Mouse (Mus musculus) spleen, adult 2 months (tissue): ENCODE measurements at regions not wholly inside any gene's neighbourhood (a gene's known extent, or its start where the extent isn't known, plus 50 kb on each side); places are given as distances from the start of the nearest gene placed in this dataset.

Source experiments
- CTCF ChIP-seq: fragments of 200-500 bp; IDR thresholded peaks from 2 replicates; pipeline ENCODE4 v1.5.1; 2011; ENCODE audit warnings: mild to moderate bottlenecking, inconsistent platforms; ENCODE audit not compliant: insufficient read depth, insufficient read length, insufficient replicate concordance; ENCODE audit errors: extremely low read depth
- POLR2A ChIP-seq: fragments of 200-500 bp; IDR thresholded peaks from 2 replicates; pipeline ENCODE4 v1.6.1; 2011; ENCODE audit warnings: low read depth, low read length, inconsistent platforms

GRCm38 (mm10) chr6:49966555-49966954, 143.5 kb upstream of the Mpp6 start:
- TF ChIP-seq CTCF, result no peak
- TF ChIP-seq POLR2A, result no peak
